Mouse (Mus musculus) CH12.LX (cell line): ENCODE measurements around the gene Pop5. TPM values are rescaled to one million over a fixed set of nuclear protein-coding genes. Genes with fewer than 3 reads are reported as not detected.
A peak's percentile ranks its signal among the peaks of the same experiment; 100 is the strongest.

ENCODE experiments used
- DNase-seq: peaks from one replicate; pipeline ENCODE4 v3.0.0-alpha.2; 2013; ENCODE audit errors: extremely low read depth
- H3K27ac ChIP-seq: 2 replicates; pipeline ENCODE4 v1.5.1; 2012; ENCODE audit warnings: low read depth, mild to moderate bottlenecking, control low read depth, moderate library complexity; ENCODE audit not compliant: insufficient read depth
- H3K27me3 ChIP-seq: replicated peaks from 2 replicates; pipeline ENCODE3; 2012; ENCODE audit warnings: inconsistent platforms
- H3K36me3 ChIP-seq, 2 experiments: replicated peaks in 1 of 2; 2 replicates each; pipeline versions ENCODE3 to v1.6.1; 2012; ENCODE audit warnings: inconsistent platforms in 1 of 2, low read length in 1 of 2, mild to moderate bottlenecking in 1 of 2, mixed read lengths in 1 of 2, moderate library complexity in 1 of 2; ENCODE audit not compliant: control insufficient read depth in 1 of 2, insufficient read depth in 1 of 2
- H3K4me1 ChIP-seq, 2 experiments: 2 replicates each; pipeline ENCODE4 v1.6.1; 2012; ENCODE audit warnings: inconsistent platforms in 1 of 2, moderate library complexity in 1 of 2; ENCODE audit not compliant: insufficient read depth in 2 of 2, control insufficient read depth in 1 of 2
- H3K4me2 ChIP-seq: 2 replicates; pipeline ENCODE4 v1.6.1; 2012; ENCODE audit warnings: low read depth, mild to moderate bottlenecking, control low read depth; ENCODE audit not compliant: poor library complexity, insufficient read depth, severe bottlenecking
- H3K4me3 ChIP-seq, 3 experiments: fragments of 150-350 bp in 1 of 3; sonication (generic) in 1 of 3; replicated peaks in 1 of 3; 2 replicates each; pipeline versions ENCODE3 to v1.5.1; 2011 to 2012; ENCODE audit warnings: low read depth in 2 of 3, low read length in 2 of 3, mild to moderate bottlenecking in 2 of 3, moderate library complexity in 2 of 3, control low read depth in 1 of 3, improper control_type of control experiment in 1 of 3, inconsistent platforms in 1 of 3, mixed read lengths in 1 of 3; ENCODE audit not compliant: poor library complexity in 1 of 3
- H3K79me2 ChIP-seq: replicated peaks from 2 replicates; pipeline ENCODE4 v1.6.1; 2012; ENCODE audit warnings: mild to moderate bottlenecking, moderate library complexity; ENCODE audit not compliant: control insufficient read depth, poor library complexity, insufficient read depth, severe bottlenecking; ENCODE audit errors: extremely low read depth
- H3K9ac ChIP-seq: 2 replicates; pipeline ENCODE4 v1.6.1; 2012; ENCODE audit warnings: low read depth, mild to moderate bottlenecking, control low read depth, moderate library complexity; ENCODE audit not compliant: insufficient read depth
- H3K9me3 ChIP-seq: replicated peaks from 2 replicates; pipeline ENCODE3; 2012; ENCODE audit warnings: low read length, inconsistent platforms, mixed read lengths
- BHLHE40 ChIP-seq: IDR thresholded peaks from 2 replicates; pipeline ENCODE4 v1.6.1; 2011; ENCODE audit warnings: mild to moderate bottlenecking, low read depth, low read length, improper control_type of control experiment
- CHD1 ChIP-seq: IDR thresholded peaks from 2 replicates; pipeline ENCODE4 v1.6.1; 2012; ENCODE audit warnings: low read depth, low read length, improper control_type of control experiment, inconsistent platforms
- CHD2 ChIP-seq: IDR thresholded peaks from 2 replicates; pipeline ENCODE4 v1.6.1; 2011; ENCODE audit warnings: low read length, improper control_type of control experiment
- CTCF ChIP-seq, 2 experiments: IDR thresholded peaks in 1 of 2; conservative IDR thresholded peaks in 1 of 2; 2 replicates each; pipeline ENCODE4 v1.5.1; 2011 to 2012; ENCODE audit warnings: low read depth in 2 of 2, low read length in 2 of 2, improper control_type of control experiment in 1 of 2, inconsistent platforms in 1 of 2, mild to moderate bottlenecking in 1 of 2, moderate library complexity in 1 of 2
- E2F4 ChIP-seq: IDR thresholded peaks from 2 replicates; pipeline ENCODE4 v1.6.1; 2011; ENCODE audit warnings: low read depth, low read length, improper control_type of control experiment; ENCODE audit not compliant: insufficient replicate concordance
- ELF1 ChIP-seq: IDR thresholded peaks from 2 replicates; pipeline ENCODE4 v1.6.1; 2014; ENCODE audit warnings: low read depth, mild to moderate bottlenecking, inconsistent platforms, low read length, improper control_type of control experiment
- EP300 ChIP-seq: IDR thresholded peaks from 2 replicates; pipeline ENCODE4 v1.6.1; 2011; ENCODE audit warnings: low read length, improper control_type of control experiment
- ETS1 ChIP-seq: conservative IDR thresholded peaks from 2 replicates; pipeline ENCODE4 v1.6.1; 2012; ENCODE audit warnings: low read depth, mild to moderate bottlenecking, inconsistent platforms, low read length, improper control_type of control experiment, moderate library complexity
- GABPA ChIP-seq: IDR thresholded peaks from 2 replicates; pipeline ENCODE4 v1.6.1; 2012; ENCODE audit warnings: low read depth, low read length, improper control_type of control experiment, inconsistent platforms; ENCODE audit not compliant: insufficient replicate concordance
- HCFC1 ChIP-seq: IDR thresholded peaks from 2 replicates; pipeline ENCODE4 v1.6.1; 2012; ENCODE audit warnings: low read depth, mild to moderate bottlenecking, inconsistent platforms, low read length, improper control_type of control experiment
- IRF4 ChIP-seq: IDR thresholded peaks from 2 replicates; pipeline ENCODE4 v1.6.1; 2014; ENCODE audit warnings: low read depth, mild to moderate bottlenecking, inconsistent platforms, low read length, improper control_type of control experiment
- JUN ChIP-seq: IDR thresholded peaks from 2 replicates; pipeline ENCODE4 v1.6.1; 2011; ENCODE audit warnings: low read depth, mild to moderate bottlenecking, low read length, improper control_type of control experiment, moderate library complexity; ENCODE audit not compliant: insufficient read depth
- JUND ChIP-seq: conservative IDR thresholded peaks from 2 replicates; pipeline ENCODE4 v1.6.1; 2011; ENCODE audit warnings: low read depth, low read length, improper control_type of control experiment
- KAT2A ChIP-seq: IDR thresholded peaks from 2 replicates; pipeline ENCODE4 v1.6.1; 2012; ENCODE audit warnings: low read length, improper control_type of control experiment, inconsistent platforms; ENCODE audit not compliant: insufficient replicate concordance
- MAFK ChIP-seq: IDR thresholded peaks from 2 replicates; pipeline ENCODE4 v1.6.1; 2011; ENCODE audit warnings: low read length, improper control_type of control experiment; ENCODE audit not compliant: insufficient replicate concordance
- MAX ChIP-seq: IDR thresholded peaks from 2 replicates; pipeline ENCODE4 v1.6.1; 2011; ENCODE audit warnings: low read length, improper control_type of control experiment
- MAZ ChIP-seq: IDR thresholded peaks from 2 replicates; pipeline ENCODE4 v1.6.1; 2012; ENCODE audit warnings: low read depth, mild to moderate bottlenecking, inconsistent platforms, low read length, improper control_type of control experiment, moderate library complexity
- MEF2A ChIP-seq: IDR thresholded peaks from 2 replicates; pipeline ENCODE4 v1.6.1; 2014; ENCODE audit warnings: low read depth, mild to moderate bottlenecking, inconsistent platforms, low read length, improper control_type of control experiment, borderline replicate concordance
- MXI1 ChIP-seq: IDR thresholded peaks from 2 replicates; pipeline ENCODE4 v1.6.1; 2011; ENCODE audit warnings: mild to moderate bottlenecking, low read depth, low read length, improper control_type of control experiment
- MYC ChIP-seq: IDR thresholded peaks from 2 replicates; pipeline ENCODE4 v1.6.1; 2011; ENCODE audit warnings: low read depth, mild to moderate bottlenecking, improper control_type of control experiment, low read length
- NELFE ChIP-seq: IDR thresholded peaks from 2 replicates; pipeline ENCODE4 v1.6.1; 2011; ENCODE audit warnings: low read depth, low read length, improper control_type of control experiment
- NRF1 ChIP-seq: IDR thresholded peaks from 2 replicates; pipeline ENCODE4 v1.6.1; 2014; ENCODE audit warnings: low read depth, mild to moderate bottlenecking, inconsistent platforms, low read length, improper control_type of control experiment, moderate library complexity
- PAX5 ChIP-seq: IDR thresholded peaks from 2 replicates; pipeline ENCODE4 v1.6.1; 2012; ENCODE audit warnings: low read length, inconsistent platforms, mixed read lengths
- POLR2A ChIP-seq: IDR thresholded peaks from 2 replicates; pipeline ENCODE4 v1.6.1; 2011; ENCODE audit warnings: low read depth, mild to moderate bottlenecking, improper control_type of control experiment, low read length
- POLR2AphosphoS2 ChIP-seq: IDR thresholded peaks from 2 replicates; pipeline ENCODE4 v1.6.1; 2011; ENCODE audit warnings: low read depth, low read length, improper control_type of control experiment
- RAD21 ChIP-seq: IDR thresholded peaks from 2 replicates; pipeline ENCODE4 v1.6.1; 2011; ENCODE audit warnings: low read depth, mild to moderate bottlenecking, low read length, improper control_type of control experiment, moderate library complexity
- RCOR1 ChIP-seq: conservative IDR thresholded peaks from 2 replicates; pipeline ENCODE4 v1.6.1; 2012; ENCODE audit warnings: low read depth, mild to moderate bottlenecking, inconsistent platforms, low read length, improper control_type of control experiment
- SIN3A ChIP-seq: IDR thresholded peaks from 2 replicates; pipeline ENCODE4 v1.6.1; 2012; ENCODE audit warnings: low read length, improper control_type of control experiment, inconsistent platforms
- SMC3 ChIP-seq: IDR thresholded peaks from 2 replicates; pipeline ENCODE4 v1.6.1; 2011; ENCODE audit warnings: low read depth, low read length, improper control_type of control experiment
- TBP ChIP-seq: conservative IDR thresholded peaks from 2 replicates; pipeline ENCODE4 v1.6.1; 2011; ENCODE audit warnings: low read depth, low read length, improper control_type of control experiment
- TCF12 ChIP-seq: IDR thresholded peaks from 2 replicates; pipeline ENCODE4 v1.6.1; 2014; ENCODE audit warnings: low read depth, mild to moderate bottlenecking, inconsistent platforms, low read length, improper control_type of control experiment
- UBTF ChIP-seq: IDR thresholded peaks from 2 replicates; pipeline ENCODE4 v1.6.1; 2012; ENCODE audit warnings: low read depth, mild to moderate bottlenecking, inconsistent platforms, low read length, improper control_type of control experiment, moderate library complexity
- USF1 ChIP-seq: IDR thresholded peaks from 2 replicates; pipeline ENCODE4 v1.6.1; 2014; ENCODE audit warnings: low read depth, mild to moderate bottlenecking, inconsistent platforms, low read length, improper control_type of control experiment
- USF2 ChIP-seq: conservative IDR thresholded peaks from 2 replicates; pipeline ENCODE4 v1.6.1; 2011; ENCODE audit warnings: low read depth, low read length, improper control_type of control experiment
- ZC3H11A ChIP-seq: IDR thresholded peaks from 2 replicates; pipeline ENCODE4 v1.6.1; 2012; ENCODE audit warnings: low read depth, mild to moderate bottlenecking, inconsistent platforms, low read length, improper control_type of control experiment
- ZKSCAN1 ChIP-seq: IDR thresholded peaks from 2 replicates; pipeline ENCODE4 v1.6.1; 2012; ENCODE audit warnings: low read depth, inconsistent platforms, low read length, improper control_type of control experiment, borderline replicate concordance
- ZMIZ1 ChIP-seq: IDR thresholded peaks from 2 replicates; pipeline ENCODE4 v1.6.1; 2012; ENCODE audit warnings: low read depth, mild to moderate bottlenecking, inconsistent platforms, low read length, improper control_type of control experiment
- ZNF384 ChIP-seq: IDR thresholded peaks from 2 replicates; pipeline ENCODE4 v1.6.1; 2012; ENCODE audit warnings: low read depth, low read length, improper control_type of control experiment, inconsistent platforms
- dilution Hi-C: fragments of 300-500 bp; cut with MboI; formaldehyde crosslinking; loops from 2 replicates; pipeline ENCODE4 v1.14.3; 2020; ENCODE audit warnings: low sequenced_read_pairs; ENCODE audit not compliant: extremely low pct_unique_long_range_greater_than_20kb, extremely low pct_ligation_motif_present
- in situ Hi-C: fragments of 300-500 bp; cut with MboI; formaldehyde crosslinking; loops from 3 replicates; pipeline ENCODE4 v1.14.3; 2019; ENCODE audit warnings: low sequenced_read_pairs, low pct_ligation_motif_present, low pct_unique_long_range_greater_than_20kb, mixed read lengths
- polyA plus RNA-seq: library from polyadenylated mRNA; unstranded; fragments of >175 nt; gene quantifications from 2 replicates; pipeline ENCODE4 v1.2.1, GENCODE M21; 2012; ENCODE audit warnings: low read depth; ENCODE audit not compliant: insufficient read length
- total RNA-seq, 2 experiments: library from RNA; depleted of rRNA; stranded (reverse); fragments of 300-350 nt in 1 of 2; fragments of >200 nt in 1 of 2; gene quantifications; 2 replicates each; pipeline ENCODE4 v1.2.3; 2012 to 2014

Pop5 gene
- total and polyA plus RNA-seq, 3 experiments: 127 to 236 (median 156) TPM

GRCm38 (mm10) chr5:115272812-115273548, 37.3 kb downstream of the Pop5 start, which contains the start of gene Rnf10:
Gene Rnf10, minus strand, starts transcription at chr5:115272898.
- peak within 1 kb of the TSS; percentile 95 for H3K9ac ChIP-seq
- no peaks in the 10 kb centered on the region for H3K27me3 ChIP-seq
- DNase-seq: peak; percentile 97
- peak within 1 kb of the TSS; percentile 83 to 98 (median 92) for H3K4me3 ChIP-seq
- peaks cover 2% of the 10 kb centered on the region for H3K9me3 ChIP-seq
- peak within 1 kb of the TSS; percentile 99 for H3K4me2 ChIP-seq
- in situ Hi-C loops (no loop called here), dilution Hi-C loops (no loop called here)
- peak within 1 kb of the TSS; percentile 58 for H3K27ac ChIP-seq
- TF ChIP-seq POLR2AphosphoS2 (peak; percentile 82), TCF12 (peak; percentile 81), SMC3 (no peak), E2F4 (0 out of 2 replicates have a peak, but pooled peaks have one; percentile 82), POLR2A (peak; percentile 98), NRF1 (no peak), MEF2A (no peak; the same call in 1 of the 2 replicates), ELF1 (peak; percentile 98), CHD2 (no peak), KAT2A (peak; percentile 90; the same call in 1 of the 2 replicates), MAZ (0 out of 2 replicates have a peak, but pooled peaks have one; percentile 61), JUND (no peak), CTCF (conservative IDR thresholded peaks at IDR 0.05 in 1 of 2, IDR thresholded peaks at IDR 0.05 in 1 of 2; ENCODE audit: low read depth in 2 of 2, low read length in 2 of 2) (no peak), ZMIZ1 (peak; percentile 78), USF2 (no peak; the same call in 1 of the 2 replicates), GABPA (no peak; the same call in 1 of the 2 replicates), ZNF384 (peak; percentile 95), NELFE (peak; percentile 98), MXI1 (peak; percentile 95), UBTF (no peak), MAX (peak; percentile 95), PAX5 (no peak), IRF4 (no peak), ZC3H11A (no peak), MAFK (no peak), MYC (peak; percentile 93), RCOR1 (no peak), ZKSCAN1 (no peak), CHD1 (peak; percentile 85), JUN (no peak), TBP (peak; percentile 98), EP300 (no peak; the same call in 1 of the 2 replicates), ETS1 (0 out of 2 replicates have a peak, but pooled peaks have one; percentile 14), HCFC1 (peak; percentile 97), USF1 (no peak), RAD21 (no peak), BHLHE40 (peak; percentile 10; the same call in 1 of the 2 replicates), SIN3A (peak; percentile 87)
- H3K36me3 ChIP-seq: peaks cover 14 to 27% of the 10 kb centered on the region in 2 experiments
- peaks cover 7 to 48% of the 10 kb centered on the region in 2 experiments for H3K4me1 ChIP-seq
- peaks cover 46% of the 10 kb centered on the region for H3K79me2 ChIP-seq
